Mouse (Mus musculus) myocyte (in vitro differentiated cells): Measurements from ENCODE around the gene Tspan18. TPM values are rescaled to one million over a fixed set of nuclear protein-coding genes. Genes with fewer than 3 reads are reported as not detected.

Source experiments
- H3K27me3 ChIP-seq: one replicate; pipeline ENCODE4 v1.6.1; 2011; ENCODE audit not compliant: control insufficient read depth, insufficient read depth, insufficient read length
- H3K36me3 ChIP-seq: one replicate; pipeline ENCODE4 v1.6.1; 2011; ENCODE audit not compliant: control insufficient read depth, insufficient read depth
- H3K4me2 ChIP-seq: one replicate; pipeline ENCODE4 v1.6.1; 2011; ENCODE audit warnings: low read depth, control low read depth
- H3K4me3 ChIP-seq: one replicate; pipeline ENCODE4 v1.5.1; 2011; ENCODE audit warnings: mild to moderate bottlenecking, control low read depth, moderate library complexity
- H3K79me2 ChIP-seq: one replicate; pipeline ENCODE4 v1.6.1; 2011; ENCODE audit not compliant: control insufficient read depth, insufficient read depth
- H3ac ChIP-seq: one replicate; pipeline ENCODE4 v1.6.1; 2011; ENCODE audit not compliant: control insufficient read depth, insufficient read length
- CEBPB ChIP-seq: IDR thresholded peaks from 2 replicates; pipeline ENCODE4 v1.6.1; 2011; ENCODE audit warnings: mild to moderate bottlenecking, moderate library complexity; ENCODE audit not compliant: poor library complexity, insufficient read depth, severe bottlenecking
- E2F4 ChIP-seq: IDR thresholded peaks from one replicate; pipeline ENCODE4 v1.6.1; 2011; ENCODE audit warnings: mild to moderate bottlenecking, control low read depth, moderate library complexity; ENCODE audit not compliant: insufficient read depth
- MAX ChIP-seq: IDR thresholded peaks from one replicate; pipeline ENCODE4 v1.6.1; 2011; ENCODE audit warnings: low read depth, mild to moderate bottlenecking, control low read depth
- MYOD1 ChIP-seq, 3 experiments: IDR thresholded peaks; one replicate each; pipeline ENCODE4 v1.6.1; 2011; ENCODE audit warnings: control low read depth in 2 of 3, low read depth in 2 of 3, mild to moderate bottlenecking in 2 of 3, moderate library complexity in 1 of 3; ENCODE audit not compliant: insufficient read length in 2 of 3, control insufficient read depth in 1 of 3
- MYOG ChIP-seq, 3 experiments: IDR thresholded peaks; one replicate each; pipeline ENCODE4 v1.6.1; 2011; ENCODE audit warnings: control low read depth in 2 of 3, low read depth in 2 of 3, mild to moderate bottlenecking in 2 of 3; ENCODE audit not compliant: insufficient read length in 2 of 3, control insufficient read depth in 1 of 3, insufficient read depth in 1 of 3
- POLR2A ChIP-seq: IDR thresholded peaks from one replicate; pipeline ENCODE4 v1.6.1; 2011; ENCODE audit warnings: low read depth, mild to moderate bottlenecking, control low read depth, moderate library complexity; ENCODE audit not compliant: insufficient read length
- POLR2AphosphoS2 ChIP-seq: IDR thresholded peaks from one replicate; pipeline ENCODE4 v1.6.1; 2011; ENCODE audit warnings: low read depth, control low read depth; ENCODE audit not compliant: insufficient read length
- REST ChIP-seq: IDR thresholded peaks from one replicate; pipeline ENCODE4 v1.6.1; 2011; ENCODE audit warnings: mild to moderate bottlenecking, control low read depth, moderate library complexity; ENCODE audit not compliant: insufficient read depth, insufficient read length
- SRF ChIP-seq: IDR thresholded peaks from one replicate; pipeline ENCODE4 v1.6.1; 2011; ENCODE audit warnings: low read depth; ENCODE audit not compliant: control insufficient read depth, insufficient read length
- TCF12 ChIP-seq: IDR thresholded peaks from one replicate; pipeline ENCODE4 v1.6.1; 2011; ENCODE audit warnings: mild to moderate bottlenecking, control low read depth; ENCODE audit not compliant: poor library complexity, insufficient read depth, severe bottlenecking
- TCF3 ChIP-seq: IDR thresholded peaks from one replicate; pipeline ENCODE4 v1.6.1; 2011; ENCODE audit warnings: low read depth, control low read depth; ENCODE audit not compliant: insufficient read length
- USF1 ChIP-seq: IDR thresholded peaks from one replicate; pipeline ENCODE4 v1.6.1; 2011; ENCODE audit warnings: low read depth, mild to moderate bottlenecking, control low read depth, moderate library complexity
- polyA plus RNA-seq: library from polyadenylated mRNA; unstranded; fragments of >200 nt; fragmentation: generic; extraction: Trizol; gene quantifications from one replicate; pipeline ENCODE4 v1.2.1, GENCODE M21; 2012; ENCODE audit warnings: missing spikeins

Gene Tspan18
- polyA plus RNA-seq, 1 experiment: 0.02 TPM

DNA sequence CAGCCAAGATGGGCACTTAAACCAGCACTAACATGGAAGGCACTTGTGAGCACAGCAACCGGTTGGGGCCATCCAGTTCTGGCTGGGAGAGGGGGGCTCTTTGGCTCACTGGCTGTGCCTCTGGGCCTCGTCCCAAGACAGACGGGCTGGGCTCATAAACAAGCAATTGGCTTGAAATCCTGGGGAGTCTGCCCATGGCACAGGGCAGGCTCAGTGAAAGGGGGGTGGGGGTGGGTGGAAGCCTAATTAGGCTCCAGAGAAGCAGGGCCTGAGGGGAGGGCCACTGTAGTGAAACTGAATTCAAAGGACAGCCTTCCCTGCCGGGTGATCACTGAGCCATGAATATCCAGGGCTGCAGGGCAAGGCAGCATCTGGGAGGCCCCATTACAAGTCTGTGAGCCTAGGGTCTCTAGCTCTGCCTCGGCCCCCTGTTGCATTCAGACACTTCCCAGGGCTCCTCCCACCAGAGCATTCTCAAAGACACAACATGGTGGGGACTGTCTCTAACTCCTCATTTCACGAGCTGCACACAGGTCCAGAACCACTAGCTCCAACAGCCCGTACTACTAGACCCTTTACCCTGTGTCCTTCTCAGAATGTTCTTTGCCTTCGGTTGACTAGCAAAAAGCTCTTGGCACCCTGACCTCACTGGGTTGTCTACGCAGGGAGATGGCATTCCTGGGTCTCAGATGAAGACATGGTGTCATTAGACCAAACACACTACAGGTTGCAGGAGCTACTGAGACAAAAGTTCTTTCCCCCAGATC lies 106.4 kb downstream of the Tspan18 start:
- Histone ChIP-seq H3K4me3 (no peak overlapping the region), H3K79me2 (no peaks in the 10 kb centered on the region), H3K4me2 (no peak overlapping the region), H3ac (no peak overlapping the region), H3K27me3 (peaks cover 78% of the 10 kb centered on the region), H3K36me3 (no peaks in the 10 kb centered on the region)
- TF ChIP-seq TCF12 (no peak), POLR2AphosphoS2 (no peak), CEBPB (no peak), MYOG (IDR thresholded peaks at IDR 0.05; ENCODE audit: control insufficient read depth in 1 of 3, insufficient read depth in 1 of 3, insufficient read length in 2 of 3, low read depth in 2 of 3) (no peak), REST (no peak), MYOD1 (IDR thresholded peaks at IDR 0.05; ENCODE audit: control insufficient read depth in 1 of 3, insufficient read length in 2 of 3, low read depth in 2 of 3) (no peak), SRF (no peak), USF1 (no peak), MAX (no peak), E2F4 (no peak), POLR2A (no peak), TCF3 (no peak)

DNA sequence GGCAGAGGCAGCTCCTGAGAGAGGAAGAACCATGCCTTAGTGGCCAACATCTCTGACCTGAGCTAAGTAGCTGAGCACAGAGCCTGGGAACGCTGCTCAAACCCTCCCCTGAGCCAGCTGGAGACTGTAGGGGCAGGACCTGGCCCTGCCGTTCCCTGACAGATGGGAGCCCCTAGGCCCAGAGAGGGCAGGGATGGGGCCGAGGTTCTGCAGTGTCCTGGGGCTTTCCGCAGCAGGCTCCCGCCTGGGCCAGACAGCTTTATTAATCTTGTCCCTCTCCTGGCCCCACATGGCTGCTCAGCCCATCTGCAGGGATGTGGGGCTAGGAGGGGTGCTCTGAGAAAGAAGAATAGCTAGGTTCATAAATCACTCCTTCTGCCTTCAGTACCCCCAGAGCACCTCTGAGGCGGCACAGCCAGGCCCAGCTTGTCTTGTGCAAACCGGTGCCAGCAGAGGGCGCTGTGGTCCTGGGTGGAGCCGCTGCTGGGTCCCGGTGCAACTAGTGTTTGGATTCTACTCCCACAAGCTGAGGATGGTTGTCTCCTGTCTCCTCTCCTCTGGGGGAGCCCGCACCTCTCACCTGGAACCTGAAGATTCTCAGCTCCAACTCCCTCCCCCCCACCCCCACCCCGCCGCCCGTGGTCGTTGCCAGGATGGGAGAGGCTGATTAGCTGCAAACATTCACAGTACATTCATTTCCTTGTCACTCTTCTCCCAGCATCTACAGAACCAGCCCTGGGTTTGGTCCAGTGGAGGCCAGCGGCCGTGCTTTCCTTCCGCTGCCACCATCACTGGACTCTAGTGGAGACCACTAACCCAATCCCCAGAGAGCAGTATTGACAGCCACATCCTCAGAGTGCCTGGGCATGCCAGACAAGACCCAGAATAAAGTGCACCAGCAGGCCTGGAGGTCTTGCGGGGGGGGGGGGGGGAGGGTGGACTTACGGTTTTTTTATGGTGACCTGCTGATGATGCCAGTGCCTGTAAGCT lies 107.4 kb downstream of the Tspan18 start:
- no peak for TF ChIP-seq POLR2A
- TF ChIP-seq CEBPB: no peak
- peaks cover 79% of the 10 kb centered on the region for H3K27me3 ChIP-seq
- H3K36me3 ChIP-seq: no peaks in the 10 kb centered on the region
- H3K79me2 ChIP-seq: no peaks in the 10 kb centered on the region
- no peak overlapping the region for H3K4me3 ChIP-seq
- no peak overlapping the region for H3K4me2 ChIP-seq
- no peak overlapping the region for H3ac ChIP-seq

DNA sequence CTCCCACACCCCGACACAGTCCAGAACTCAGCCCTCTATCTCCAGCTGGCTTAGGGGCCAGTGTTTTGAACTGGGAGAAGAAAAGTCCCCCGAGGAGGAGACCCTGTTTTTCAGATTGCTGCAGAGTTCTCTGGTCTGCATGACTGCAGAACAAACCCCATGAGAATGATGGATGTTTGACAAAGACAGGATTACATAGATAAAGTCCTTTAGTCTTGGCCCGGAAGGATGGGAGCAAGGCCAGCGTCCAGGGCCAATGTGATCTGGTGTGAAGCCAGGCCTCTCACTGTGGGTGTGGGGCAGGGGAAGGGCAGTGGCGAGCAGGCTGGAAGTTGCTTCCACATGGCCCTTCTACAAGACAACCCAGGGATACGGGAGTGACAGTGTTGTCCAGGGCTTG lies 110.8 kb downstream of the Tspan18 start:
- H3ac ChIP-seq: no peak overlapping the region
- H3K36me3 ChIP-seq: no peaks in the 10 kb centered on the region
- TF ChIP-seq REST (no peak), E2F4 (no peak), POLR2A (no peak), SRF (no peak), MYOD1 (IDR thresholded peaks at IDR 0.05; ENCODE audit: control insufficient read depth in 1 of 3, insufficient read length in 2 of 3, low read depth in 2 of 3) (no peak), TCF3 (no peak), MYOG (IDR thresholded peaks at IDR 0.05; ENCODE audit: control insufficient read depth in 1 of 3, insufficient read depth in 1 of 3, insufficient read length in 2 of 3, low read depth in 2 of 3) (no peak)
- no peak overlapping the region for H3K4me3 ChIP-seq
- H3K27me3 ChIP-seq: peaks cover 76% of the 10 kb centered on the region
- H3K79me2 ChIP-seq: no peaks in the 10 kb centered on the region
- no peak overlapping the region for H3K4me2 ChIP-seq

DNA sequence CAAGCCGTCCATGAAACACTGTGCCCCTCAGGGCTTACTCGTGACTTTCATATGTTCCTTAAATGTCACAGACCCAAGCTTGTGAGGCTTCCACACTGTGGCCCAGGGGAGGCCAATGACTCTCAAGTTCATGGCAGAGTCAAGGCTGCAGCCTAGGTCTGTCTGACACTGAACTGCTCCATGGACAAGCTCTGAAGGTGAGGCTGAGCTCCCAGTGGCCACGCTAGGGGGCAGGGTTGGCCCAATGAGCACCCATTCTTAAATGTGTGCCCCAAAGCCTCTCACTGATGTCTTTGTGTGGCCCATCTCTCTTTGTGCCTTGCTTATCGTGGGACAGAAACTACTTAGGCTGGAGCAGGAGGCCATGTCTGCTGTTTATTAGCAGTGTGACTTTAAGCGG lies 113.9 kb downstream of the Tspan18 start:
- Histone ChIP-seq H3K27me3 (peaks cover 73% of the 10 kb centered on the region), H3K36me3 (no peaks in the 10 kb centered on the region), H3K79me2 (no peaks in the 10 kb centered on the region), H3K4me3 (no peak overlapping the region), H3K4me2 (no peak overlapping the region), H3ac (no peak overlapping the region)
- no peak for TF ChIP-seq CEBPB
- no peak for TF ChIP-seq SRF
- TF ChIP-seq POLR2A: no peak
- no peak for TF ChIP-seq REST
- no peak for TF ChIP-seq E2F4
- TF ChIP-seq TCF3: no peak
- TF ChIP-seq POLR2AphosphoS2: no peak
- TF ChIP-seq MYOD1 (IDR thresholded peaks at IDR 0.05; ENCODE audit: control insufficient read depth in 1 of 3, insufficient read length in 2 of 3, low read depth in 2 of 3): no peak
- TF ChIP-seq USF1: no peak

DNA sequence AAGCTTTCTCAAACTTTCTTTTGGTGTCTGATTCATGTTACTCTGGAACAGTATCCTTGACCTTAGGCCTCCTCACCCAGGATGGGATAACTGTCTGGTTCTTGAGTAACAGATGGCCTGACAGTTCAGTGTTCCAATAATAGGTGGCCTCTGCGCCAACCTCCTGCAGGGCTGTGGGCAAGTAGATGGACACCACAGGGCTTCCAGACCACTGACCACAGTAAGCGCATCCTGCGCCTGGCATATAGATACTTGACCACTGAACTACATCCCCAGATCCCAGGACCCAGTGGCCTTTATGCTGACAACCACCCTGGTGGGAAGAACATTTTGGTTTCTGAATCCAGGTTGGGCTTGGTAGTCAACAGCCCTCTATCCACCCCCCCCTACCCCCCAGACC lies 114.7 kb downstream of the Tspan18 start:
- Histone ChIP-seq H3K79me2 (no peaks in the 10 kb centered on the region), H3K36me3 (no peaks in the 10 kb centered on the region), H3K27me3 (peaks cover 77% of the 10 kb centered on the region), H3ac (no peak overlapping the region), H3K4me2 (no peak overlapping the region), H3K4me3 (no peak overlapping the region)
- no peak for TF ChIP-seq POLR2A
- no peak for TF ChIP-seq POLR2AphosphoS2
- no peak for TF ChIP-seq SRF
- no peak for TF ChIP-seq CEBPB
- no peak for TF ChIP-seq USF1
- no peak for TF ChIP-seq REST
- no peak for TF ChIP-seq E2F4
- TF ChIP-seq MAX: no peak
- no peak for TF ChIP-seq TCF3
- TF ChIP-seq MYOG (IDR thresholded peaks at IDR 0.05; ENCODE audit: control insufficient read depth in 1 of 3, insufficient read depth in 1 of 3, insufficient read length in 2 of 3, low read depth in 2 of 3): no peak
- no peak for TF ChIP-seq MYOD1 (IDR thresholded peaks at IDR 0.05; ENCODE audit: control insufficient read depth in 1 of 3, insufficient read length in 2 of 3, low read depth in 2 of 3)
- no peak for TF ChIP-seq TCF12
